Mouse (Mus musculus) bone marrow macrophage, adult 2 months (primary cell): ENCODE data around the gene Pou6f2.

Experiments
- CTCF ChIP-seq: IDR thresholded peaks from 2 replicates; pipeline ENCODE4 v1.5.1; 2012; ENCODE audit warnings: low read depth, mild to moderate bottlenecking, low read length, moderate library complexity
- POLR2A ChIP-seq: IDR thresholded peaks from 2 replicates; pipeline ENCODE4 v1.6.1; 2012; ENCODE audit warnings: mild to moderate bottlenecking, low read depth, low read length, borderline replicate concordance

DNA sequence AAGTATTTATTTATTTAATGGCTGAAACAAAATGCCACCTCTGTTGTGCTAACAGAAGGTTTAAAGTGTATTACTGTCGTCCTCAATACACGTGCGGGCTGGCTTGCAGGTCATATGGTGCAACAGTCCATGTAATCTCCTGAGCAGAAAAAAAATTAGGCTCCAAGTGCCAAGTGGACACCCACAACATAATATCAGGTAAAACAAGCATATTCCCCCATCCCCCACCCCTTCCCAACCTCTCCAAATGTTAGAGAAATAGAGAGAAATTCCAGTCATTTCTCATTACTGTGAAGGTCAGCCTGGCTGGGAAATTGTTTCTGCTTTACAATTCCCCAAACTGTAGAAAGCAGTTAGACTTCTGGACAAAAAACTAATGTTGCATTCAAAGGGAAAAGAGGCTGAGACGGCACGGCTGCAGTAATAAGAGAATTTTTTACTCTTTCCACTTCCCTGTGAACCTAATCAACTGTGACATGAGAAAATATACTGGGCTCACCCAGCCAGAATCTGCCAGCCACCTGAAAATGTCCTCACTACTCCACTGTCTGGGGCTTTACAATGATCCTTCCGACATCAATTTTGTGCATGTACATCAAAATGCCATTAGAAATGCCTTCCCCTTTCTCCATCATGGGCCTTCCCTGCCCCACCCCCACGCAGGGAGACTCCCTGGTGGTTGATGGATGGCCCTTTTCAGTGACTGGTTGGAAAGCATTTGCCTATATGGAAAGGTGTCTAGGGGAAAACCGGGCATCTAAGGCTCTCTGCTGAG is 192.8 kb downstream of the Pou6f2 start:
- TF ChIP-seq CTCF, result no peak
- TF ChIP-seq POLR2A, result no peak
